Mouse (Mus musculus) myocyte (in vitro differentiated cells): Measurements from ENCODE around the gene Napepld. TPM values are rescaled to one million over a fixed set of nuclear protein-coding genes. Genes with fewer than 3 reads are reported as not detected.

Experiments
- H3K27me3 ChIP-seq: one replicate; pipeline ENCODE4 v1.6.1; 2011; ENCODE audit not compliant: control insufficient read depth, insufficient read depth, insufficient read length
- H3K36me3 ChIP-seq: one replicate; pipeline ENCODE4 v1.6.1; 2011; ENCODE audit not compliant: control insufficient read depth, insufficient read depth
- H3K4me2 ChIP-seq: one replicate; pipeline ENCODE4 v1.6.1; 2011; ENCODE audit warnings: low read depth, control low read depth
- H3K4me3 ChIP-seq: one replicate; pipeline ENCODE4 v1.5.1; 2011; ENCODE audit warnings: mild to moderate bottlenecking, control low read depth, moderate library complexity
- H3K79me2 ChIP-seq: one replicate; pipeline ENCODE4 v1.6.1; 2011; ENCODE audit not compliant: control insufficient read depth, insufficient read depth
- H3ac ChIP-seq: one replicate; pipeline ENCODE4 v1.6.1; 2011; ENCODE audit not compliant: control insufficient read depth, insufficient read length
- CEBPB ChIP-seq: IDR thresholded peaks from 2 replicates; pipeline ENCODE4 v1.6.1; 2011; ENCODE audit warnings: mild to moderate bottlenecking, moderate library complexity; ENCODE audit not compliant: poor library complexity, insufficient read depth, severe bottlenecking
- E2F4 ChIP-seq: IDR thresholded peaks from one replicate; pipeline ENCODE4 v1.6.1; 2011; ENCODE audit warnings: mild to moderate bottlenecking, control low read depth, moderate library complexity; ENCODE audit not compliant: insufficient read depth
- MAX ChIP-seq: IDR thresholded peaks from one replicate; pipeline ENCODE4 v1.6.1; 2011; ENCODE audit warnings: low read depth, mild to moderate bottlenecking, control low read depth
- MYOD1 ChIP-seq, 3 experiments: IDR thresholded peaks; one replicate each; pipeline ENCODE4 v1.6.1; 2011; ENCODE audit warnings: control low read depth in 2 of 3, low read depth in 2 of 3, mild to moderate bottlenecking in 2 of 3, moderate library complexity in 1 of 3; ENCODE audit not compliant: insufficient read length in 2 of 3, control insufficient read depth in 1 of 3
- MYOG ChIP-seq, 3 experiments: IDR thresholded peaks; one replicate each; pipeline ENCODE4 v1.6.1; 2011; ENCODE audit warnings: control low read depth in 2 of 3, low read depth in 2 of 3, mild to moderate bottlenecking in 2 of 3; ENCODE audit not compliant: insufficient read length in 2 of 3, control insufficient read depth in 1 of 3, insufficient read depth in 1 of 3
- POLR2A ChIP-seq: IDR thresholded peaks from one replicate; pipeline ENCODE4 v1.6.1; 2011; ENCODE audit warnings: low read depth, mild to moderate bottlenecking, control low read depth, moderate library complexity; ENCODE audit not compliant: insufficient read length
- POLR2AphosphoS2 ChIP-seq: IDR thresholded peaks from one replicate; pipeline ENCODE4 v1.6.1; 2011; ENCODE audit warnings: low read depth, control low read depth; ENCODE audit not compliant: insufficient read length
- REST ChIP-seq: IDR thresholded peaks from one replicate; pipeline ENCODE4 v1.6.1; 2011; ENCODE audit warnings: mild to moderate bottlenecking, control low read depth, moderate library complexity; ENCODE audit not compliant: insufficient read depth, insufficient read length
- TCF12 ChIP-seq: IDR thresholded peaks from one replicate; pipeline ENCODE4 v1.6.1; 2011; ENCODE audit warnings: mild to moderate bottlenecking, control low read depth; ENCODE audit not compliant: poor library complexity, insufficient read depth, severe bottlenecking
- TCF3 ChIP-seq: IDR thresholded peaks from one replicate; pipeline ENCODE4 v1.6.1; 2011; ENCODE audit warnings: low read depth, control low read depth; ENCODE audit not compliant: insufficient read length
- USF1 ChIP-seq: IDR thresholded peaks from one replicate; pipeline ENCODE4 v1.6.1; 2011; ENCODE audit warnings: low read depth, mild to moderate bottlenecking, control low read depth, moderate library complexity
- polyA plus RNA-seq: library from polyadenylated mRNA; unstranded; fragments of >200 nt; fragmentation: generic; extraction: Trizol; gene quantifications from one replicate; pipeline ENCODE4 v1.2.1, GENCODE M21; 2012; ENCODE audit warnings: missing spikeins

Gene Napepld
- polyA plus RNA-seq, 1 experiment, result 0.66 TPM

DNA sequence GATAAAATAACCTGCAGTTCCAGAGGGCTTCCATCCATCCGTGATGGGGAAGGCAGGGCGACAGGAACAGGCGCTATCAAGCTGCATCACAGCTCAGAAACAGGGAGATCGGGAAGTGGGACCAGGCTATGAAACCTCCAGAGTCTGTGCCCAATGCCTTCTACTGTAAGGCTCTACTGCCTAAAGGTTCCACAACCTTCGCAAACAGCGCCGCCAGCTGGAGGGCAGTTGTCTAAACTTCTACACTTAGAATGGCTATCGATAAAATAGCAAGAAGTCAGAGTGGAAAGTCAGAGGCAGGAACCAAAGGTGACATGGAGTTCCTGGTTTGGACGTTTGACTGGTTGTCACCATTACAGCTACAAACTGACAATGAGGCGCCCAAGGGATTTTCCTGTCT, 34.4 kb upstream of the Napepld start:
- no peak overlapping the region for H3ac ChIP-seq
- peaks cover 14% of the 10 kb centered on the region for H3K79me2 ChIP-seq
- peaks cover 6% of the 10 kb centered on the region for H3K36me3 ChIP-seq
- H3K4me3 ChIP-seq, result no peak overlapping the region
- TF ChIP-seq CEBPB, result no peak
- TF ChIP-seq USF1, result no peak
- TF ChIP-seq REST, result no peak
- no peak for TF ChIP-seq E2F4
- TF ChIP-seq TCF3, result no peak
- TF ChIP-seq MYOD1 (IDR thresholded peaks at IDR 0.05; ENCODE audit: control insufficient read depth in 1 of 3, insufficient read length in 2 of 3, low read depth in 2 of 3), result no peak
- TF ChIP-seq POLR2AphosphoS2, result no peak
- H3K27me3 ChIP-seq, result no peaks in the 10 kb centered on the region
- no peak overlapping the region for H3K4me2 ChIP-seq

DNA sequence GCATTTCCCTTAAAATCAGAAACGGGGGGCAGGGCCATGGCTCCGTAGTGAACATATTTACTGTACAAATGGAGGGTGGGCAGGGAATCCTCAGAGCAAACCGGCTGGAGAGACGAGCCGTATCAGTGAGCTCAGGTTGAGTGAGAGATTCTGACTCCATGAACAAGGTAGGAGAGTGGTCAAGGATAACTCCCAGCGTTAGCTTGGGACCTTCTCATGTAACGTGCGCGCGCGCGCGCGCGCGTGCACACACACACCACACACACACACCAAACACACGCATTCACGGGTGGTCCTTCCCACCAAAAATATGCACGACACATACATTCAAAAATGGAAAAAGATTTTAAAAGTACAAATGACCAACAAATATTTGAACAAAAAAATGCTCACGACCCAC, 33.9 kb upstream of the Napepld start:
- peaks cover under 1% of the 10 kb centered on the region for H3K36me3 ChIP-seq
- TF ChIP-seq MAX, result no peak
- no peak for TF ChIP-seq POLR2AphosphoS2
- no peak for TF ChIP-seq REST
- TF ChIP-seq TCF12, result no peak
- no peak for TF ChIP-seq MYOD1 (IDR thresholded peaks at IDR 0.05; ENCODE audit: control insufficient read depth in 1 of 3, insufficient read length in 2 of 3, low read depth in 2 of 3)
- no peak overlapping the region for H3K4me2 ChIP-seq
- H3K27me3 ChIP-seq, result no peaks in the 10 kb centered on the region
- H3K79me2 ChIP-seq, result peaks cover 14% of the 10 kb centered on the region
- H3K4me3 ChIP-seq, result no peak overlapping the region
- no peak overlapping the region for H3ac ChIP-seq

DNA sequence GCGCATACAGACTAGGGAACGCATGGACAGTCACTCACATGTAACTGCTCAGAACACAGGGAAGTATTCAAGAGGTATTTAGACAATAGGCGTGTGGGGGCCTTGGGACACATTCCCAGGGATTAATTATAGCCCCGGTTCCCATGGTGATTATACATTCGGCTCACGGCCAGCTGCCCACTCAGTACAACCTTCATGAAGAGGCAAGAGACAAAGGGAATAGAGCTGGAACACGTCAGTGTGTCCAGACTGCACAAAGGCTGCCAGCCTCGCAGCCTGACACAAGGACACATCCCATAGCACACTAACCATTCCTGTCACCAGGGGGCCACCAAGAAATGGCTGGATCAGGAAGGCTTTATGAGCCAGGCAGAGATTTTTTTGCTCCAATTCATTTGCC, 31.7 kb upstream of the Napepld start:
- TF ChIP-seq USF1 (no peak), MYOD1 (IDR thresholded peaks at IDR 0.05; ENCODE audit: control insufficient read depth in 1 of 3, insufficient read length in 2 of 3, low read depth in 2 of 3) (peak in 1 of 3 experiments; percentile 3), POLR2A (peak; percentile 33)
- Histone ChIP-seq H3K4me3 (no peak overlapping the region), H3K4me2 (peak overlapping the region; percentile 16), H3K36me3 (no peaks in the 10 kb centered on the region), H3ac (no peak overlapping the region), H3K27me3 (no peaks in the 10 kb centered on the region), H3K79me2 (peaks cover 8% of the 10 kb centered on the region)

DNA sequence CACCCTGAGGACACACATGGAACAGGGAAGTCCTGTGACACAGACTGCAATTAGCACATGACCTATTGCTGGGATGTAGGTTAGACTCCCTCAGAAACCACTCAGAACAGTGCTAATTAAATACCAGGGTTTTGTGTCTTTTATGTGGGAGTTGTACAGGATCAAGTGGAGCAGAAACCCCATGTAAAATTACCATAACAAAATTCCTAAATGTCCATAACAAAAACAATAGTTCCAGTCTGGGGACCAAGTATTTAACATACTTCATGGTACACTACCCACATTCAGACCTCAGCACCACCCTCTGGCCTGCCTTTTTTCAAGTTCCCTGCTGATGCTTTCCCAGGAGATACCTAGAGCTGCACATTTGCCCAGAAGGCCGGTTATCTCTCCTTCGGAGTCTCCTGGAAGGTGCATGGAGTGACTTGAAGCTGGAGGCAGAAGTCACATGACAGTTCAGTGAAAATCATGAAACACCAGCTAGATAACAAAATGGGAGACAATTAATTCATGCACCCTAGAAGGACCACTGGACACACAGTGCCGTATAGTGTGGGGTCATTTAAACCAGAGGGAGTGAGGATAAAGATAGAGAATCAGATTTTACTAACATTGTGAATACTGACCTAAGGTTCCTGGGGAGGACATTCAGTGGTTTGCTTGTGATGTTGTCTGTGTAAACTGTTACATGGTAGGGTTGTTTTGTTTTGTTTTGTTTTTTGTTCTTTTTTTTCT, 31.1 kb upstream of the Napepld start:
- no peaks in the 10 kb centered on the region for H3K36me3 ChIP-seq
- H3K27me3 ChIP-seq, result no peaks in the 10 kb centered on the region
- H3ac ChIP-seq, result no peak overlapping the region
- TF ChIP-seq CEBPB (no peak), USF1 (peak; percentile 1)
- peak overlapping the region; percentile 16 for H3K4me2 ChIP-seq
- peaks cover 2% of the 10 kb centered on the region for H3K79me2 ChIP-seq
- H3K4me3 ChIP-seq, result no peak overlapping the region

DNA sequence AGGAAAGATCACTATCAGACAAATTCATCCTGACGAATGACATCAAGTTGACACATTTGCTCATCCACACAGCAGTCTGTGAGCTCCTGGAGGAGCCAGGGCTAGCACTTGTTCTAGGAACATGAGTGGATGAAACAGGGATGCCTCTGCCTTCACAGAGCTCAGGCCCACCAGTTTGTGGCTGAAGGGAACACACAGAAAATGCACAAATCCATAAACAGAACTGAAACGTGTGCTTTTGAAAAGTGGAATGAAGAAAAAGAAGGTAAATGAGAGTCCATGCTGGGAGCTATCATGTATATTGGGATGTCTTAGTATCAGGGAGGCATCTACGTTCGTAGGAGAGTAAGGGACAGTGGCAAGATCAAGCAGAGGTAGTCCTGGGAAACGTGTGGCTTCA, 27.9 kb upstream of the Napepld start:
- H3ac ChIP-seq, result no peak overlapping the region
- no peaks in the 10 kb centered on the region for H3K79me2 ChIP-seq
- no peaks in the 10 kb centered on the region for H3K36me3 ChIP-seq
- no peaks in the 10 kb centered on the region for H3K27me3 ChIP-seq
- H3K4me2 ChIP-seq, result no peak overlapping the region
- TF ChIP-seq TCF3 (no peak), POLR2AphosphoS2 (no peak), MYOG (IDR thresholded peaks at IDR 0.05; ENCODE audit: control insufficient read depth in 1 of 3, insufficient read depth in 1 of 3, insufficient read length in 2 of 3, low read depth in 2 of 3) (no peak), REST (no peak)
- H3K4me3 ChIP-seq, result no peak overlapping the region

DNA sequence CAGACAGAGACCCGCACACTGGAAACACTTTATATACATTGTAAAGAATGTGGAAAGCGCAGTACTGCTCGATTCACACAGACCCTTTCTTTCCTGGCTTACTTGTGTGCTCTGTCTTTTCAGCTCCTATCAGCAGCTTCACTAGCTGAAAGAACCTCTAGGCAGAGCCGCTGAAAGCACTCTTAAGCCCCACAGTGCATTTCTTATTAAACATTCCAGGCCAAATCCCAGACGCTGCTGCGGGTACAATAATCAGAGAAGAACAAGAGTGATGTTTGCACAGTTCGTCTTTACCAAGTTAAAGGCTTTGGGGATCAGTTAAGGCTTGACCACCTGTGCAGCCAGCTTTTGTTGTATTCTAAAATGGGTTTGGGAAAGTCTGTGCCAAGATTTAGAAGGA, 23.7 kb upstream of the Napepld start:
- H3ac ChIP-seq, result no peak overlapping the region
- no peak overlapping the region for H3K4me3 ChIP-seq
- no peaks in the 10 kb centered on the region for H3K27me3 ChIP-seq
- no peak overlapping the region for H3K4me2 ChIP-seq
- H3K79me2 ChIP-seq, result no peaks in the 10 kb centered on the region
- no peaks in the 10 kb centered on the region for H3K36me3 ChIP-seq
- no peak for TF ChIP-seq POLR2A
- no peak for TF ChIP-seq TCF3
- TF ChIP-seq MYOG (IDR thresholded peaks at IDR 0.05; ENCODE audit: control insufficient read depth in 1 of 3, insufficient read depth in 1 of 3, insufficient read length in 2 of 3, low read depth in 2 of 3), result no peak
- no peak for TF ChIP-seq E2F4
- TF ChIP-seq MAX, result no peak
